Mouse (Mus musculus) G1E-ER4 (cell line): ENCODE measurements around the gene Sbno2. TPM values are rescaled to one million over a fixed set of nuclear protein-coding genes. Genes with fewer than 3 reads are reported as not detected.

Source experiments
- GATA1 ChIP-seq: IDR thresholded peaks from one replicate; pipeline ENCODE4 v1.8.0; 2012; ENCODE audit warnings: low read length, inconsistent platforms
- polyA plus RNA-seq: library from polyadenylated mRNA; stranded (reverse); fragments of >175 nt; gene quantifications from 2 replicates; pipeline ENCODE4 v1.2.3, GENCODE M21; 2012

Sbno2 gene
- 41.3 and 41.5 TPM in 2 replicates for polyA plus RNA-seq

DNA sequence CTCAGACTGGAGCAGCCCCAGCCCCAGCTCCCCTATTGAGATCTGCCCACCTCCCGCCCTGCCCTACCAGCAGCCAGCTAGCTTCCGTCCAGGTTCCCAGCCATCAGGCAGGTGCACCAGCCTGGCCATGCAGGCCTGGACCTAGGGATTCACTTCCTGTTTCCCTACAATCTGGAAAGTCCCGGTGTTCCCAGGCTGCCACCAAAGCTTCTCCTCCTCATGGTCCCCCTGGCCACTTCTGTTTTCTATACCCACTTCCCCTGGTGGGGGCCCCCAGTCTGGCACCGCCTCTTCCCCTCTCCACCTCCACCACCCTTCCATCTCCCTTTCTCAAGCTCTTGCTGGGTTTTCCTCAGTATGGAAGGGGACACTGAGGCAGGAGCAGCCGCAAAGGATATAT lies at the start of gene Sbno2:
Sbno2 (minus strand) TSS at position 112 of the 400 bp plus-strand sequence.
- no peak for TF ChIP-seq GATA1

DNA sequence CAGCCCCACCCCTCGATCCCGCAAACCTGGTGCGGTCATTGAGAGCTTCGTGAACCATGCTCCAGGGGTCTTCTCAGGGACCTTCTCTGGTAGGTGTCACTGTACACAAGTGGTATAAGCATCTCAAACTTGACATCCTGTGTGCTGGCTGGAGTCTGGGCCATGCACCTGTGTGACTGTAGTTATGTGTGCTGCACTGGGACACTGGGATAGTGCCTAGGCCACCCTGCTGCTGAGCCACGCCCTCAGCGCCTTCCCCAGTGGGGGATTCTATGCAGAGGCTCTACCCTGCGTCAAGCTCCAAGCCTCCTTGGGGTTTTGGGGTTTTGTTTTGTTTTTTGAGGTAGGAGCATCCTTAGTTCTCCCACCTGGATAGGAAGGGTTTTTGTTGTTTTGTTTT lies 49.0 kb upstream of the Sbno2 start:
- no peak for TF ChIP-seq GATA1

DNA sequence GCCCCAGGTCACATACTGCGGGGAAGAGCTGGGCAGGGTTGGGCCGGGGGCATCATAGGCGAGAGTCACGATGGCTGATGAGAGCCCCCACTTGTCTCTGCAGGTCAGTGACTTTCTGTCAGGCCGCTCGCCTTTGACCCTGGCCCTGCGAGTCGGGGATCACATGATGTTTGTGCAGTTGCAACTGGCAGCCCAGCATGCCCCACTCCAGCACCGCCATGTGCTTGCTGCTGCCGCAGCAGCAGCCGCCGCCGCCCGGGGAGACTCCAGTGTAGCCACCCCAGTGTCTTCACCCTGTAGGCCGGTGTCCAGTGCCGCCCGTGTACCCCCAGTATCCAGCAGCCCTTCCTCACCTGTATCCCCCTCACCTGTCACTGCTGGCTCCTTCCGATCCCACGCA lies 48.3 kb upstream of the Sbno2 start:
- TF ChIP-seq GATA1 = no peak

DNA sequence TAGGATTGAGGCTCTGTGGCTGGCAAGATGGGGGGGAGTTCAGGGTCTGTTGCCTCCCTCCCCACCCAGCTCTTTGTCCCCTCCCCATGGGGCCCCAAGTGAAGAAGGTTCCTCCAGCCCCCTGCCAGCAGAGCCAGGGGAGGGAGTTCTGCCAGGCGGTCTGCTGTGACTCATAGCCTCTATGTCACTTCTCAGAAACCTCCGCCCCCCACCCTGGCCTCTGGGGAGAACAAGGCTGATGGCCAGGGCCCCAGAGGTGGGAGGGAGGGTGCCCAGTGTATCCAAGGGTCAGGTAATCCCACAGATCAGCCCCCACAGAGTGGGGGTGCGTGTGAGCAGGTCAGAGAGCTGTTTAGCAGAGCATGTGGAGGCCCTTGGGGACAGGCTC lies 47.5 kb upstream of the Sbno2 start:
- TF ChIP-seq GATA1 = no peak

DNA sequence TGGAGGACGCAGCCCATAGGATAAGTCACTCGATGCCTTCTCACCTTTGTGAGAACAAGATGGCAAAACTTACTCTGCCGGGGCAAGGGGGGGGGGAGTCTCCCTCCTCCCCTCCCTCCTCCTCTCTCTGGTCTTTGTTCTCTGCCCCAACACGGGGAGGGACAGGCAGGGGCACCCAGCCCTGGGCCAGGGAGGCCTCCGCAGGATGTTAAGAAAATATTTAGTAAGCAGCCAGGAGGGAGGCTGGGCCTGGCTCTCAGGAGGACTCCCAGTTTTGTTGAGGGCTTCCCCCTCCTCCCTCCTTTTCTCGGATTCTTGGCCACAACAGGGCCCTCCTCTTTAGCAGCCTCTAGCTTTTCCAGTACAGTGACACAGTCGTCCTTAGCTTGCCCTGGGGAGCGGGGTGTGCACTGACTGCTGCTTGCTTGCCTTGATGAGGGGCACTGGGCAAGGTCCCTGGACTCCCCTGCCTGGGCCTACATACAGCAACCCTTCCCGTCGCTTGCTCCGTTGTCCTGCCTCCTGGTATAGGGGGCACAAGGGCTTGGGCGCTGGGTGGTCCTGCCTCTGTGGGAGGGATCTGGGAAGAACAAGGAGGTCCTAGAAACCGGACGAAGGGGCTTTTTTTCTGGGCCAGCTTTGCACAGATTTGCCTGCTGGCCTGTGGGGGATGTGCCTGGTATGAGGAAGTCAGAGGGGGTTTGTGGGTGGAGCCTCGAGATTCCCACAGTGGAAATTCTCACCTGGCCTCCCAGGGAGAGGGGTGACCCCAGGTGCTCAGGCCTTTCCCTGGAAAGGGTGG lies 46.9 kb upstream of the Sbno2 start:
- TF ChIP-seq GATA1 = no peak

DNA sequence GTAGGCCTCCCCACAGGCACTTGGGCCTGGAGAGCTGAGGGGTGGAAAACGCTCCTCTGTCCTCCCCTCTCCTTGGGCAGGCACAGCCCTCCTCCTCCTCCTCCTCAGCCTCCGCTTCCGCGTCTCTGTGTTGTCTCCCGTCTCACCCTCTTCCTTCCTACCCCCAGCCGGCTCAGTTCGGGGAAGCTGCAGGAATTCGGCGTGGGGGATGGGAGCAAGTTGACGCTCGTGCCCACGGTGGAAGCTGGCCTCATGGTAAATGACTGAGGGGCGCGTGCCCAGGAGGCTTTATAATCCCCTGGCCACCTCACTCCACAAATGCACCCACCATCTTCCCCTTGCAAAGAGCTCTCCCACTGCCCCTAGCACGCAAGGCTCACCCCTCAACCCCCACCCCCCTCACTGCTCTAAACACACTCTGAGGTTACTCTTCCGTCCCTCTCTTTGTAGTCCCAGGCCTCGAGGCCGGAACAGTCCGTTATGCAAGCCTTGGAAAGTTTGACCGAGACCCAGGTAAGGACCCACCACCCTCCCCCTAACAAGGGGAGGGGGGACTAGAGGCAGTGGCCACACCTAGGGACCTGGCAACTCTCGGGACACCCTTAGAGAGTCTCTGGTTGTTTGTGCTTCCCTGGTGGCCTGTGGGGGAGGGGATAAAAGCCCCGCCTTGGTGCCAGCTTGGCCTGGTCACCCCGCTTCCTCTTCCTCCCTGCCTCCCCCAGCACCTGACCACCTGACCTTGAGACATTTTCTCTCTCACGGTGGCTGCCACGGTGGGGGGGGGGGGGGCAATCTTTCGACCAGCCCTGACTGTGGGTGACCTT lies 46.1 kb upstream of the Sbno2 start:
- no peak for TF ChIP-seq GATA1

DNA sequence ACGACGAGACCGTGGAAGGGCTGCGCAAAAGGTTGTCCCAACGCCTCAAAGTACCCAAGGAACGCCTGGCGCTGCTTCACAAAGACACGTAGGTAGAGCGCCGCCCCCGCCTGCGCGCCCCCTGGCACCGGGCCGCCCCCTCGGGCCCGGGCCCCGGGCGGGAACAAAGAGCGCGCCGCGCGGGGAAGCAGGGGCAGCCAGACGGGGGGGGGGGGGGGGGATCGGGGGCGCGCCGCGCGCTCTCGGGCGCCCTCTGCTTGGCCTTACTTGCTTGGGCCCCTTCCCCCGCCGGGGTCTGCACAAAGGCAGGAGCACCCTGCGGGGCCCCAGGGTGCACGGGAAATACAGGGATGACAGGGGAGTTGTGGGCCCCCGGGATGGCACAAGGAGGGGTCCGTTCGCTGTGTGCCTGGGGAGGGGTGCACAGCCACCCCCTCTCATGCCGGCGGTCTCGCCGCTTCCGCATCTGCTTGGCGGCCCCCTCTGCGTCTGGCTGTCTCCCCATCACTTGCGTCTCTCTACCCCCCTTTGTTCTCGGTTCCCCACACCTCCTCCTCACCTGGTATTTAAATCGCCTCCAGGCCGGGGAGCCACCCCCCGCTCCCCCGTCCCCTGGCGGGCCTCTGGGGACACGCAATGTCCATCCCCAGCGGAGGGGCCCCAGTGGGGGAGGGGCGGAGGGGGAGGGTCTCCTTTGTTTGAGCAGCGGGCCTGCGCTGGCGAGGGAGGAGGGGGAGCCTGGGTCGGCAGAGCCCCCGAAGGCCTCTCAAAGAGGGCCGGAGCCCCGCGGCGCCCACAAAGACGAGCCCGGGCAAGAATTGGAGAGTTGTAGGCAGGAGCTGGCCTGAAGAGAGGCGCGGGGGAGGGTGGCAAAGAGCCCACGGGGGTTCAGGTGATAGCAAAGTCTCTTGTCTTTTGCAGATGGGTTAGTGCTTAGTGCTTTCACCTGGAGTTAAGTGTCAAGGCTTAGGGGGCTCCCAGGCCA lies 45.1 kb upstream of the Sbno2 start:
- no peak for TF ChIP-seq GATA1

DNA sequence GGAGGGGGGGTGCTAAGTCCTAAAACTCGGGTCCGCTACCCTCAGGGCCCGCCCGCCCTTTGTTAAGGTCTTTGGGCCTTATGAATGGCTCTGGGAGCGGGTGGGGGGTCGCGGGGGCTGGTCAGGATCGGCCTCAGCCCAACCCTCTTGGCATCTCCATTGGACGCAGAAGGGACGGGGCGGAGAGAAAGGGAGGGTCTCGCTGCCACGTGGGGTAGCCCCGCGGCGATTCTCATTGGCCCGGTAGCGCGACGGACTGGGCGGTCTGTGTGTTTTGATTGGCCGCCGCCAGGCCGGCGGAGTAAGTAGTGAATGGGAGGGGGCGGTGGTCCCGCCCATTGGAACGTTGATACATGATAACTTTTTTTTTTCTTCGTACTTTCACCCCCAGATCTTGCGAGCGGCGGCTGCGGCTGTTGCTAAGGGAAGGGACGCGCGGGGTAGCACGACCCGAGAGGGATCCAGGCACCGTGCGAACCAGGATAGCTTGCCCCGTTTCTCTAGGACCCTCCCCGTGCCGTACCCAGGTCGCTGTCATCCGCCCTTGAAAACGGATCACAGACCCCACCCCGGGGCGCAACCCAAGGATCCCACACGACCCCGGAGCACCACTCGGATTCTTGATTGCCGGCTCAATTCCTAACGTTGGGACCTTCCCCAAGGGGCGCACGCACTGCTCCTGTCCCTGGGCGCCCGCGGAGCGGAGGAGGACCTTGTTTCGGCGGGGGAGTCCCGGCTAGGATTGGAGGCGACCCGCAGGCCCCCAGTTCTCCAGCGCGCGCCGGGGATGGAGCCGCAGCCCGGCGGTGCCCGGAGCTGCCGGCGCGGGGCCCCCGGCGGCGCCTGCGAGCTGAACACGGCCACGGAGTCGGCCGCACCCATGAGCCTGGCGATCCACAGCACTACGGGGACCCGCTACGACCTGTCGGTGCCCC lies 44.2 kb upstream of the Sbno2 start:
- no peak for TF ChIP-seq GATA1

DNA sequence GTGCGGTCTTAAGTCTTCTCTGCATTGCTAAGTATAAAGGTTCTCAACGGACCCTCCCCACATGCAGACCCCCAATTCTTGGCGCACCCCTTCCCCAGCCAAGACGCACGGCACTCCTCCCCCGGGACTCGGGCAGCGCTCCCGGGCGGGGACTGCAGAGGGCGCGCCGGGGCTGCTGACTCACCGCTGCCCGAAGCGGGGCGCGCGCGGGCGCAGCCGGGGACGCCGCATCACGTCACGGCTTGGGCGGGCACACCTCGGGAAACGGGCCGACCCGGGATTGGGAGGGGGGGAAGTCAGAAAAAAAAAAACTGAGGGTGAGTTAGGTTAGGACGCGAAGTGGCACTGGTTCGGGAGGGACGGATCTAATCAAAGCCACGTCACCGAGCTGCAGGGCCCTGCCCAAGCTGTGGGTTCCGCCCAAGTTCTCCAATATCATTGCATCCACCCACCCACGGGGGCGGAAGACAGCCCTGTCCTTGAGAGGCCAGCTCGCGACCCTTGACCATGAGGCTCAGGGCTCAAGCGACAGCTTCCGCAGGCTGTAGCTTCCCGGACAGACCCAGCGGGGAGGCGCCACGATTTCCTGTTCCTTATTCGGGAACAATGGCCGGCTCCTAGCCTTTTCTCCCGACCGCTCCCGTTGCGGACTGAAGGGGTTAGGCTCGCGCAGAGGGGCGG lies 43.4 kb upstream of the Sbno2 start:
- TF ChIP-seq GATA1 = no peak

DNA sequence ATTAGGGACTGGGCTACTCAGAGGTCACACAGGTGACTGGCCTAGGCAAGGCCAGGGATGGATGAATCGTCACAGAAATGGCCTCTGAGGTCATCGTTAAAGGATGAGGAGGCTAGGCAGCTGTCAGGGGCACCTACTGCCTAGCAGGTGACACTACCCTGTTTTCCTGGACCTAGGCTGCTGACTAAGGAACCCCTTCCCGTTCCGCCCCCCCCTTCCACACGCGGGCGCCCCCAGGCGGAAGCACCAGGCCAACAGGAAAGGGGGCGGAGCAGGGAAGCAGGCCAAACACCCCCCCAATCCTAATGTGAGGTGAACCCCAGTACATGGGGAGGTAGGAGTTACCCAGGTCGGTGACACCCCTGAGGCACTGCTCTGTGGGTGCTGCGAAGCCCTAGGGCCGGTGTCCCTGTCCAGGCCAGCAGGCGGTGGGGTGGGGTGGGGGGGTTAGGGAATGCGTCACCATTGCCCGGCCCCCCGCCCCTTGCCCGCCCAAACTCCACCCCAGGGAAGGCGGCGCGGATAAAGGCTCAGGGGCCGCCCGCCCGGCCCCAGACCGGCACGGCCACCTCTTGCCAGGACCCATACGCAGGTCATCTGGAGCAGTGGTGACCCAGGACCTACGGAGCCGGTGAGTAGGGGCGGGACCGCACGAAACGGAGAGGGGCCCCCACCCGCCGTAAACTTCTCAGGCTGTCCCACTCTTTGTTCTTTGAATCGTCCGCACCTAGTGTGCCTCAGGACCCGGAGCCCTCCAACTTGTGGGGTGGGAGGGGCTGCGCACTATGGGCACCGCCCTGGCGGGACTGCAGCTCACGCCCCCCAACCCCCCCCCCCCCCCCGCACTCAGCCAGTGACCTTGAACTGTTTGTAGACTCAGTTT lies 42.6 kb upstream of the Sbno2 start, which contains the start of gene Midn:
Midn (plus strand) TSS at position 554 of the 883 bp plus-strand sequence.
- TF ChIP-seq GATA1 = no peak

DNA sequence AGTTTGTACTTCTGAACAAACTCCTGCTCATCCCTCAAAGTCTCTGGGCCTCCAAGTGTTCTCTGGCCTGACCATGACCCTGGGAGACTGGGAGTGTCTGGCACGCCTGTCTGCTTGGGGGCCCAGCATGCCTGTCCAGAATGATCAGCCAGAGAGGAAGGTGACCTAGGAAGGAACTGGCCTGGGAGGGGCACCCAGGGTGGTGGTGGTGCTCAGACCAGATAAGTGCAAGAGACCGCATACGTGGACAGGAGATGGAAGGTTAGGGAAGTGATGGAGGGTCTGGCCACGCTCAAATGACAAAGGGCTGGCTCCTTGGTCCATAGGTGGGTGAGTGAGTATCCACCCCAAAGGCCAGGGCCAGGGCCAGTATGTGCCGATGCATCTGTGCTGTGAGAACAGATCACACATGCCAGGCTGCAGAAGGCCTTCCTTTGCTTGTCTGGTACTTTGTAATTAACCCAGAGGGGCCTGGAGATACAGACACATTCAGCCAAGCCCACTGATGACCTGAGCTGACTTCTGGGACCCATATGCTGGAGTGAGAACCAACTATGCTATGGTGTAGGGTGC lies 41.9 kb upstream of the Sbno2 start:
- no peak for TF ChIP-seq GATA1

DNA sequence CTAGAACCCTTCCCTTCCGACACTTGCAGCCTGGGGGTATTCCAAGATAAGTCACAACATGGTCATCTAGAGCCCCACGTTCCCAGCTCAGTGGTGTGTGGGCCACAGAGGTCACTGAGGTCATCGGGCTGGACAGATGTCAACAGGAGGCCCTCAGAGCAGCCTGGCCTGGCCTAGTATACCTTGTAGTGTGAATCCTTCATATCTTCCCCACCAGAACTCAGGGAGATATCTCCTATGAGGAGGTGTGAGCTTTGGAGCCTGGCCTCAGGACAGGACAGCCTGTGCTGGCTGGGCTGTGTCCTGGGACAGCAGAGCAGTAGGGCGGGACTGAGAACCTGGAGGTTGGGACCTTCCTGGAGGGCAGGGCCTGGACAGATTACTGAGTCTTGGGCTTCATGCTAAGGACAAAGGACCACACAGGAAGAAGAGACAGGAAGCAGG lies 41.2 kb upstream of the Sbno2 start:
- no peak for TF ChIP-seq GATA1
